Mouse (Mus musculus): ENCODE data around the gene Tceal3. TPM values are rescaled to one million over a fixed set of nuclear protein-coding genes. Genes with fewer than 3 reads are reported as not detected.
"Not testable (repeated sequence)": the region's sequence is repeated elsewhere in the genome, so short reads cannot be mapped to it uniquely, and the experiment has no call there.

Gene Tceal3
- polyA plus RNA-seq, 1 experiment from 2014 or later = 10.3 TPM

DNA sequence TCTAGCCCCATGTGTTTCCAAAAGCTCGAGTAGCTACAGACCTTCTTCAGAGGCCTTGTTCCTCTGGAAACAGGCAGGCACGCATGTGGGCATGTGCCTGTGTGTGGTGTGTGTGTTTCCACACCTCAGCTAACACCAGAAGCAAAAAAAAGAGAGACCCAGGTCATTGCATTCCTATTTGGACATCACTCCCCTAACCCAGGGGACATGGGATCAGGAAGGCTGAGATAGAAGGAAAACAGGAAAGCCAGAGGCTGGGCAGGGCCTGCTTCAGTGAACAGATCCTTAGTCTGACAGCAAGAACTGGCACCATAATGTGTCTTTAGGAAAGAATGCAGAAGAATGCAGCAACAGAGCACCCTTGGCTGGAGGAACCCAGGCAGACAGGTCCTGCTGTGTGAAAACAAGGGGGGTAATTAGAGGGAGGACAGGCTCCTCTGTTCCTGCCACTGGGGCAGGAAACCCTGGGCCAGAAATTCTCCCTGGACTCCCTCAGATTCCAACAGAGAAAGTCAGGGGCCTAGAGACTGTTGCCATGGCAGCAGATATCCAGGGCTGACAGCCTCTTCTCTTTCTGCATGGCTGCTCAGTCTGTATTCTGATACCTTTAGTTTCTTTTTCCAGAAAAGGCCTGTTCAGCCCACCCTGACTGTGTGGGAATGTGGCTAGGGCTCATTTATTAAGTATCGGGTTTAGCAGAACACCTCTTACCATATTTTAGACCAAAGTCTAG, 124.3 kb downstream of the Tceal3 start:
- H3K4me3 ChIP-seq; H3K36me3 ChIP-seq (replicated peaks); H3K9me3 ChIP-seq; DNase-seq (ENCODE audit: extremely low spot score, low spot score): not testable (repeated sequence)
- Histone ChIP-seq H3K4me1 (peaks cover 21% of the 10 kb centered on the region), H3K27ac (peak overlapping the region; percentile 48; the same call in 1 of the 2 replicates), H3K27me3 (ENCODE audit: poor library complexity, severe bottlenecking) (peaks cover 64% of the 10 kb centered on the region)
- WGBS = 48% methylated on average over 3 of the region's 3 CpGs

Other genes with a start within 250 kb of the Tceal3 start
- gene Kir3dl1, start 72.8 kb upstream of the Tceal3 start, polyA plus RNA-seq (2016; fragmentation: Nextera tagmentation; extraction: Ambion mirVana) = not detected in 2 replicates
- not detected in 2 replicates for gene Kir3dl2, start 46.8 kb upstream of the Tceal3 start, polyA plus RNA-seq (2016; fragmentation: Nextera tagmentation; extraction: Ambion mirVana)
- 7.0 and 7.7 TPM in 2 replicates for gene Tceal1, start 117.1 kb downstream of the Tceal3 start, polyA plus RNA-seq (2016; fragmentation: Nextera tagmentation; extraction: Ambion mirVana)
- gene Morf4l2, start 152.8 kb downstream of the Tceal3 start, polyA plus RNA-seq (2016; fragmentation: Nextera tagmentation; extraction: Ambion mirVana) = 557 and 569 TPM in 2 replicates
- gene Glra4, start 189.3 kb downstream of the Tceal3 start, polyA plus RNA-seq (2016; fragmentation: Nextera tagmentation; extraction: Ambion mirVana) = 0.12 and 0.16 TPM in 2 replicates
- 4.5 TPM in 2 replicates for gene Plp1, start 231.8 kb downstream of the Tceal3 start, polyA plus RNA-seq (2016; fragmentation: Nextera tagmentation; extraction: Ambion mirVana)

All from forebrain, embryonic 10.5 days (tissue).